Mouse (Mus musculus): ENCODE measurements around the gene Cd37.
A peak's percentile ranks its signal among the peaks of the same experiment; 100 is the strongest.
"Not testable (repeated sequence)": the region's sequence is repeated elsewhere in the genome, so short reads cannot be mapped to it uniquely, and the experiment has no call there.

Cd37 gene

DNA sequence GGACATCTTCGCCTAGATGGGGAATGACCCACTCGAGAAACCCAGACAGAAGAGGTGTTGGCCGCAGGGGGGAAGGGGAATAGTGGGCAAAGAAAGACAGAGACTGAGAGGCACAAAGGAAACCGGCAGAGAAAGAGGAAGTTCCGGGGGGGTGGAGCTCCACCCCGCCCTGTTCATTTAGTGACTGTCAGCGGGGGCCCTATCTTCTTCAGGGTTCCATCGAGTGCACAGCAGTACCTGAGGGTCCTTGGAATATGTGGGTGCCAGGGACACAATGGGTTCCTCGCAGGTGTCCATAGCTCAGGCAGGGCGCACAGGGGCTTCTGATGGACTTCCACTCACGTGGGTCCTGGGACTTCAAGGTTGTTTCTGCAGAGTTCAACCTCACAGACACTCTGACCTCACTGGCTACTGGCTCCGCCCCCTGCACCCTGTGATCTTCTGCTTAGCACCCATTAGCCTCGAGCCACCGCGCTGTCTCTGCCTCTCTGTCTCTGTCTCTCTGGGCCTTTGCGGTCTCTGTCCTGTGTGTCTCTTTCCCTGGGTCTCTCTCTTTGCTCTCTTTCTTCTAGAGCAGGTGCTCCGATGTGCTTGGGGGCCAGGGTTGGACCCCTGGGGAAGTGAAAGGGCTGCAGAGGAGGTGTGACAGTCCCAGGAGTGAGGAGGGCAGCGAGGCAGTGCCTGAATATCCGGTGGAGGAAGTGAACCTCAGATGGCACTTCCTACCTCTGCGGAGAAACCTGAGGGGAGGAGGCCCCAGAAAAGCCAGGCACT is at the start of gene Cd37:
Gene Cd37, minus strand, starts transcription at position 393 of the 774 bp plus-strand sequence.
- no peak for DNase-seq

DNA sequence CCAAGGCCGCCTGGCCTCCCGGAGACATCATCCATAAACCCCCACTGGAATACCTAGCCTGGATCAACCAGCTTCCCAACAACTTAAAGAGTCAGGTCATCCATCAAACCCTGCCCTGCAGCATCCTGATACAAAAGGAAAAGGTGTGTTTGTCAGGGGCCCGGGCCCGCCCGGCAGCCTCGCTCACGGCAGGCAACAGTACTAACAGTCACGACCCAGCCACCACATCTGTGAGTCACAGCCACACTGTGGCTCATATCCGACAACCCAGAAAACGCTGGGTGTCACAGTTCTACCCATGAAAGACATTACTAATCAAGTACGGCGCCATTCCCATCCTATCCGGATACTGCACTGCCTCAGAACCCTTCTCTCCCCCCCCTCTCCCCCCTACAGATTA is 47.6 kb upstream of the Cd37 start:
- DNase-seq = no peak

DNA sequence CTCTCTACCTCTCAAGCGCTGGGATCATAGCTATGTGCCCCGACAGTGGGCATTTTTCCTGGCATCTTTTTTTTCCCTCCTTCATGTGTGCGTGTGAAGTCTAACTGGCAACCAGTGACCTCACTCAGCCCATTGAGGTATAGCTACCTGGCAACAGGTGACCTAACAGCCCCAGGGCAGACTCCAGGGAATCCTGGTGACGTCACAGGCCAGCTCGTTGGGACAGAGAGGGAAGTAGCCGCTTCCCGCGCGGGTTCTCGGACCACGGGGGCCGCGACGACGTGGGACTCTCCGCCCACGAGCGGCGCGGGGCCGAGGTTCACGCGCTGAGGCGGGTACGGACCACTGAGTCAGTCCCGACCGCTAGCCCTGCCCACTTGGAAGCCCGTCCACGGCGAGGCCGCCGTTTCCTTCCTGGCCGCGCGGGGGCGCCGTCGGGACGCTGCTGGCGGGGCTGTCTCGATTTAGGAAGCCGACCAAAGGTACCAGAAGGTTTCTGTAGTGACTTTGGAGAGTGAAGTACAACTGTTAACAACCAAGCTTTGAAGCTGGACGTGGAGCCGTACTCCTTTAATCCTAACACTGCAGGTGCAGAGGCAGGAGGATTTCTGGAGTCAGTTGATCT is 38.3 kb upstream of the Cd37 start, which contains the start of gene Slc6a21:
Gene Slc6a21, plus strand, starts transcription at position 378 of the 625 bp plus-strand sequence.
- peak; percentile 57 for DNase-seq

DNA sequence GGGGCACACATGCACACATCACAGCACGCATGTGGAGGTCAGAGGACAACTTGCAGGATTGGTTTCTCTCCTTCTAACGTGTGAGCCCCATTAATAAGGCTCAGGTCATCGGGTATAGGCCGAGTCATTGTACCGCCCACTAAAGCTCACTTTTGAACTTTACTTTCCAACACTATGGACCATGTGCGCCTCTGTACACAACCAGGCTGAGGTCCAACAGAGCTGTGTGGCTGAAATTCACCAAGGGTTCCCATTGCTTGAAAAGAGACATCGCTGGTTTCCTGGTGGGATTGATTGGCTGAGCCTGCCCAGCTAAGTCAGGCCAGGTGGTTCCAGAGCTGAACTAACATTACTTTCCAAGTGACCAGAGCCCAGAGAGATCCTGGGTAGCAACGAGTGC is 34.8 kb upstream of the Cd37 start:
- DNase-seq = no peak

DNA sequence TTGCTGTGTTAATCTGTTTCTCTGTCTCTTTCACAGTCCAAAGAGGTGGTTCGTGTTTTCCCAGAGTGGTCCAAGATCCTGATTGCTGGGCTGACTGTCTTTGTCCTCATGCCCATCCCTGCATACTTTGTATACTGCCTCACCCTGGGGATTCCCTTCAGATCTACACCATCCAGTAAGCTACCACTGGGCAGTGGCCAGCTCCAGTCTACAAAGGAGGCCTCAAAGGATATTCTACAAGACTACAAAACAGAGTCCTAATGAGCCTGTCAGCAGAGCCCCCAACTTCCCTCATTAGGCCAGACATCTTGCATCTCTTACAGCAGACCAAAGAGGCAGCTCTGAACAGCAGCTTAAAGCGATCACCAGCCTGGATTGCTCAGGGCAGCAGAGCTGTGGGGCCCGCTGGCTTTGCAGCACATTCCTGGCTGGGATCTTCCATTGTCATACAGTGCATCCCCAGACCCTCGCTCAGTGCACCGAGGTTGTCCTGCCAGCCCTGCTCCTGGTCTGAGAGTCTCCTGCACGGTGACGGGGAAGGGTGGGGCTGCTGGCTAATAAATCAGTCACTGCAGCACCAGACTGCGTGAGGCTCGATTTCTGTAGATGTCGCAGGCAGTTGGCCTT is 34.0 kb upstream of the Cd37 start:
- no peak for DNase-seq

DNA sequence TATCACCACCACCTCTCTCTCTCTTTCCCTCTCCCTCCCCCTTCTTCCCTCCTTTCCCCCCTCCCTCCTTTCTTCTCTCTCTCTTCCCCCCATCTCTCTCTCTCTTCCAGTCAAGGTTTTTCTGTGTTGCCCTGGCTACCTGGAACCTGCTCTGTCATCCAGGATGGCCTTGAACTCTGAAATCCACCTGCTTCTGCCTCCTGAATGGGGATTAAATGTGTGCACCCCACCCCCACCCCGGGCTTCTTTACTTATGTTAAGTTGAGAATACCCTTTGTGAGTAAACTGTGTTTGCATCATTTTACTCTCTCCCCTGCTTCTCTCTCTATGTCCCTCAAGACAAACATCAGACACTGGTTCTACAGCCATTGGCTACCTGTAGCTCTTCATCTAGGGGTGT is 26.6 kb upstream of the Cd37 start:
- no peak for DNase-seq

DNA sequence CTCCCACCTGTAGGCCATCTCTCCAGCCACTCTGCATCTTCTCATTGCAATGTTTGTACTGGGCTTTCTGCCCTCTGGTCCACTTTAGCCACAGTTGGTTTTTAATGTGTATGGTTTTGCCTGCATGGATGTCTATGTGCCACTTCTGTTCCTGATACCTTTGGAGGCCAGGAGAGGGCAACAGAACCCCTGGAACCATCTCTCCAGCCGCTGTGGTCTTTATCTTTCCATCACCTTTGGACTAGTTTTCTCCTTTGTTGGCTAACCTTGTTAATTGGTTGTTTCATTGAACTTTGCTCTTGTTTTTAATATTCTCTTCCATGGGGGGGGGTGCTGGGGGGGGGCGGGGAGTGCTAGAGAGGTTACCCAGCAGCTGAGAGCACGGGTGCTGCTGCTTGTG is 25.4 kb upstream of the Cd37 start:
- no peak for DNase-seq

DNA sequence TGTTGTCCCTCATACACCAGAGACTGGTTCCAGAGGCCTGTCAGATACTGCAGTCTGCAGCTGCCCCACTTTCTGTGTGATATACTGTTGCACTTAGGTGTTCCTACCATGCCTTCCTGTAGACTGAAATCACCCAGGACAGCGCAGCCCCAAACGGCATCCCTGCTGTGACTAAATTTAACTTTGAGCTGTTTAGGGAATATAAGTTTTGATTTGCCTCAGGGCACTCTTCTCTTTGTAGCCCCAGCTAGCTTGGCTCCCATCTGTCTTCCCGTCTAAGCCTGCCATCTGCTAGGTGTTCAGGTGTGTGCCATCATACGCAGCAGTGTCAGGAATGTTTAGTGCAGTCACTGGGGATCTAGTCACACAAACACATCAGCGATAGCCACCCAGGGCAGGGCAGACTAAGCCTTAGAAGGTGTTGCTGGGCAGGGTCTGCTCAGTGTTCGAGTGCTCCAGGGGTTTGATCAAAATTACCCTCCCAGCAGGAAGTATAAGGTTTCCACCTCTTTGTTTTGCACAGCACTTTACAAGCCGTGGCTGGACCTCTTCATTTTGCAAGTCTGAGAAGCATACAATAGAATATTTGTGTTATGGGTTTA is 24.2 kb upstream of the Cd37 start:
- no peak for DNase-seq

DNA sequence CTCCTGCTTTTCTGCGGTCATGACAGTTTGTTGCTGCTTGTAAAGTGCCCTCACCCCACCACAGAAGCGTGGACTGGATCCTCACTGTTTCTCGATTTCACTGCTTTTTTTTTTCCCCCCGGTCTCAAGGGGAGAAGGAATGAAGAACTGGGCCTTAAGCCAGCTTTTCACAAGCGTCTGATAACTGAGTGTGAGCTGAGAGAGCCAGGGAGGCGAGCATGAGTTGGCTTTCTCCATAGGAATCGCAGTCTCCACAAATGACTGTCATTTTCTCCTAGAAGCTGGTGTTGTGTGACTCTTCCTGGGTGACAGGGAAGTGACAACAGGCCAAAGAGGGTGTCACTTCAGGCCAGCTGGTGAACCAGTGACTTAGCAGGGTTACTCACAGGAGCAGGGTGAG is 23.4 kb upstream of the Cd37 start:
- DNase-seq = no peak

DNA sequence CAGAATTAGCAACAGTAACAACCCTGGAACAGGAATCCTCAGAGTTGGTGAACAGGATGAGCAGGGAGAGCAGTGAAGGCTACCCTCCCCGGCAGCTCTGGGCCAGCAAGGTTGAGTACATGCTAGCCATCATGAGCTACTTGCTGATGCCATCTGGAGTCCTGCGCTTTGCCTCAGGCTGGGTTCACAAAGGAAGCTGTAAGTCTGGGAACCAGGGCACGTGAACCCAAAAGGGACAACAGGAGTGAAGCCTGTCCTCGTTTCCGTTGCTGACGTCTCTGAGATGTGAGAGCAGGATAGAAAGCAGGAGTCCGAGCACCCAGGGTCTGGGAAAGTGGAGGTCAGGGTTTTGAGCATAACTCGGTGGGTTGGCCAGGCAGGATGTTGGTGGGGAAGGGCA is 20.4 kb upstream of the Cd37 start:
- no peak for DNase-seq

DNA sequence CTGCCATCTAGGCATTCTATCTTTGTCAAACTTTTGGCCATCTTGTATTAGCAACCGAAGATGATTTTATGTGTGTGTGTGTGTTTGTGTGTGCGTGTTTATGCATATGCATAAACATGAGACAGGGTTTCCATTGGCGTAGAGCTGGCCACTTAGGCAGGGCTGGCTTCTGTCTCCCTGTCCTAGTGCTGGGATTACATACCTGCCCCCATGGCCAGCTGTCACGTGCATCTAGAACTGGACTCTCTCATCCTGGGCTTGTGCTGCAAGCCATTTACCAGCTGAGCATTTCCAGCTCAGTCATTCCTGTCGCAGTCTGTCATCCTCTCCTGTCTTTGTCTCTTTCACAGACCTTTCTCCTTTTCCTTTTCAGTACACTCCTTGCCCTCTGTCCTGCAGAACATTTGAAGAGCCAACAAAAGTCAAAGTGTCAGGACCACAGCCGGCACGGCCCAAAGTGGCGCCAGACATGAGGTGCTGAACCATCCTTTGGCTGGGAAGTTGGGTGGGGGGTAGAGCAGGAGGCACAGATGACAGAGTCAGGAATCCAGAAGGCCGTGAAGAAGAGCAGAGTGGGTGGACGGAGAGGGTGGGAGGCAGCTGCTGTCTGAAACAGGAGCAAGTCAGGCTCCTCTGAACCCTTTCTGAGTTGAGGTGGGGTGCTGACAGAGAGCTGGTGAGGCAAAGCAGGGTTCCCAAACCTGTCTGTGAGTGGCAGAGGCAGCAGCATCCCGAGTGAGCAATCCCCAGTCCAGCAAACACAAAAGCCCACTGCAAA is 18.3 kb upstream of the Cd37 start:
- DNase-seq = no peak

DNA sequence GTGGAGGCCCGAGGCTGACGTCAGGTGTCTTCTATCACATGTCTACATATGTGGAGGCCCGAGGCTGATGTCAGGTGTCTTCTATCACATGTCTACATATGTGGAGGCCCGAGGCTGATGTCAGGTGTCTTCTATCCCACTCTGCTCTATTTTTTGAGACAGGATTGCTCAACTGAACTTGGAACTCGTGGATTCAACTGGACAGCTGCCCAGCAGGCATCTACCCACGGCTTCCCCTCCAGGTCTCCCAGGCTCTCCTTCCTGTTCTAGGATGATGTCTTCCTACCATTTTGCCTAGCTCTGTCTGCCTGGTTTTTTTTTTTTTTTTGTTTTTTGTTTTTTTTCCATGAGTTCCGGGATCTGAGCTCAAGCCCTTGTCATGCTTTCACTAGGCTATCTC is 16.9 kb upstream of the Cd37 start:
- DNase-seq = not testable (repeated sequence)

DNA sequence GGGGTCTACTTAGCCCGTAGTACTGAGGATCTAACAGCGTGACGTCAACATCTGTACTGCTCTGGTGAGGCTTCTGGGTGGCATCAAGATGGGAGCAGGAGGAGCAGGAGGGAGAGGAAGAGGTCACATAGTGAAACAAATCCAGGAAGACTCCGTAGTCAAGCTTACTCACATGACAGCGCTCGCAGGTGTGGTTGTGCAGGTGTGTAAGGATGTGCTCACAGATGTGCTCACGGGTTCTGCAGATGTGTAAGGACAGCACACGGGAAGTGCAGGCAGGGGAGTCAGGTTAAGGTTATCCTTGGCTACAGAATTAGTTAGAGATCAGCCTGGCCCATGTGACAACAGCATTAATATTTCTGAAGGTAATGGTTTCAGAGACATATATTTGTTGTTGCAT is 14.9 kb upstream of the Cd37 start:
- DNase-seq = no peak

DNA sequence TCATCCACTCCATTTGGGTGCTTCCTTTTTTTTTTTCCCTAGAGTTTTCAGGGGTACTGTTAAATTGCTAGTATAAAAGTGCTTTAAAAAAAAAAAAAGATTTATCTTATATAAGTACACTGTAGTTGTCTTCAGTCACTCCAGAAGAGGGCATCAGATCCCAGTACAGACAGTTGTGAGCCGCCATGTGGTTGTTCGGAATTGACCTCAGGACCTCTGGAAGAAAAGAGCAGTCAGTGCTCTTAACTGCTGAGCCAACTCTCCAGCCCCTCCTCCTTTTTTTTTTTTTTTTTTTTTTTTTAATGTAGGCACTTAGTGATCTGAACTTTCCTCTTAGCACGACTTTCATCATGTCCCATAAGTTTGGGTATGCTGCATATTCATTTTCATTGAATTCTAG is 8.8 kb upstream of the Cd37 start:
- no peak for DNase-seq

DNA sequence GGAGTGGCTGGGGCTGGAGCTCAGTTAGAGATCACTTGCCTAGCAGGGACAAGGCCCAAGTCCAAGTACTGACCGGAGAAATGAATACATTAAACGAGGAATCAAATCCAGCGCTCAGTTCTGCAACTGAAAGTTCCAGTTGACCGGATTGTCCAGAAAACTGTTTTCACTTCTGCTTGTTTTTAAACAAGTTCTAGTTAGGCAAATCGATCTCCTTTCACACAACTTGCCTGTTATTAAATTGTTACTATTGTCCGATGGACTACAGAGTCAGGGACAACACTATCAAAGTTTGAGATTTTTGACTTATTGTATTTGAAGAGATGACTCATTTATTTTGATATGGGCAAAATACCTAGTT is 2.5 kb upstream of the Cd37 start:
- DNase-seq = no peak

DNA sequence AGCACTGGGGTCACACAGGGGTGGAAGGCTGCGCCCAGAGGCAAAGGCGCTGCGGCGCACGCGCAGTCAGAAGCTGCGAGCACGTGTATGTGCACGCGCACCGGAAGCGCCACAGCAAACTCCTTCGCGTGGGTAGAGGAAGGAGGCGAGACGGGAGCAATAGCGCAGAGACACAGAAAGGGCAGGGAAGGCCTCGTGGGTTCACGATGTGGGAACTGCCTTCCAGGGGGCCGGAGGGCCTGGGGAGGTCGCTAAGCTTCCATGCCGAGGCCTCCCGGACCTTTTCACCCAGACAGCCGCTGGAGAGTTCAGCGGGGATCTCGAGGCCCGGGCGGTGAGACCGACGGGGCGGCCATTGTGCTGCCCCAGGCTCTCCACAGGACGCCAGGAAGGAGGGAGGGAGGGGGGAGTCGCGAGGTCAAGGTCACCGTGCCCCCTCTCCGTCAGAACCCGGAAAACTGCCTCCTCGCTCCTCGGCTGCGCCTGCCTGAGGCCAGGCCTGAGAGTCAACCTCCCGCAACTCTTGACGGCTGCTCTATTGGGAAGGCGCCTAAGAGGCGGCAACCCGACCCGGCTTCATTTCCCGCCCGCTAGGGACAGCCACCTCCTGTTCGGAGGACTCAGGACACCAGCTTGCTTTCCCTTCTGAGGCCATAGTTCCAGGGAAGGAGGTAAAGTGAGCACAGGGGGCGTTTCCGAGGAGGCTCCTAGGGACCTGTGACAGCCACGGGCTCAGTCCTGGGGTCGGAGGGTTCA is 1.9 kb upstream of the Cd37 start, which contains the start of gene Slc6a16:
Gene Slc6a16, plus strand, starts transcription at position 453 of the 756 bp plus-strand sequence.
- no peak for DNase-seq

DNA sequence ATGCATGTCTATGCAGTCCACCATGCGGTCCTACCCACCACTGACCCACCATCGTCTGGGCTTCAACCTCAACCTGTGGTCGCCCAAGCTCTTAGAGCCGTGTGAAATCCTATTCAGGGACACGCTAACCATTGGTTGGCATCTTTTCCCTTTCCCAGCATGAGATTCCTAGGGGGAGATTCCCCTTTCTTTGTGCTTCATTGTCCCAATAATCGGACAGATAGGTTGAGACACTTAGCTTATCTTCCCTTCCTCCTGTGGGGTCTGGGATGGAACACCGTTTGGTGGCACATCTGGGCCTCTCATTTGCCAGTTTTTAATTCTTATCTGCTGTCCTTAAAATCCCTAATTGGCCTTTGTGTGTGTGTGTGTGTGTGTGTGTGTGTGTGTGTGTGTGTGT is 1.2 kb upstream of the Cd37 start:
- no peak for DNase-seq

DNA sequence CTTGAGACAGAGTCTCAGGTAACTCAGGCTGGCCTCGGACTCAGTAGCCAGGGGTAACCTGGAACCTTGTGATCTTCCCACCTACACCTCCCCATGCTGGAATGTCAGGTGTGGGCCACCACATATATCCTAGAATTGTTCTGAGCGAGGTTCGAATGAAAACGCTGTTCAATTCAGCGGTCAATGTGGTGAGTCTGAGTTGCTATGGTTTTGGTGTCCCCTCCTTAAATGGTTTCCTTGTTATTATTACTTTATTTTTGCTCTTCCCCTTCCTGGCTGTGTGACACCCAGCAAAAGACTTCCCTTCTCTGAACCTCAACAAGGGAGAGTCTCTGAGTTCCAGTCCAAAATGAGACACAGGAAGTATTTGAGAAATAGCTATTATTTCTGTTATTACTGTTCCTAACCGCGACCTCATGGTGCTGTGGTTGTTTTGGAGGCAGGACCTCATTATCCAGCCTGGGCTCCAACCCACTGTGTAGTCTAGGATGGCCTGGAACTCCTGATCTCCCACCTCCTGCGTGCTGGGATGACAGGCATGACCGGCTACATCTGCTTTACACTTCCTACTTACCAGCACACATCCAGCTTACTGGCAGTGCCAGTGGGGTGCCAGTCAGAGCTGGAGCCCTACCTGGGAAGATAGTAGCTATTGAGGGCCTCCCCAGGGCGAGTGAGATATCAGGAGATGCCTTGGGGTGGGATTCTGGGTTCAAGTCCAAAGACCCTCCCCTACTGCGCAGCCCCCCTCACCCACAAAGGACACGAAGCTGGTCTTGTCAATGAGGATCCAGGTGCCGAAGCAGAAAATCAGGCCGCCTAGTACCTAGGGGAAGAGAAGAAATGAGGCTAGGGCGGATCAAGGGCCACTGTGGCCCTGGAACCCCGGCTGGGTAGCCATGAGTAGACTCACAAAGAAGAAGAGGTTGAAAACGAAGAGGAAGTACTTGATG is 892 bp downstream of the Cd37 start:
- no peak for DNase-seq

DNA sequence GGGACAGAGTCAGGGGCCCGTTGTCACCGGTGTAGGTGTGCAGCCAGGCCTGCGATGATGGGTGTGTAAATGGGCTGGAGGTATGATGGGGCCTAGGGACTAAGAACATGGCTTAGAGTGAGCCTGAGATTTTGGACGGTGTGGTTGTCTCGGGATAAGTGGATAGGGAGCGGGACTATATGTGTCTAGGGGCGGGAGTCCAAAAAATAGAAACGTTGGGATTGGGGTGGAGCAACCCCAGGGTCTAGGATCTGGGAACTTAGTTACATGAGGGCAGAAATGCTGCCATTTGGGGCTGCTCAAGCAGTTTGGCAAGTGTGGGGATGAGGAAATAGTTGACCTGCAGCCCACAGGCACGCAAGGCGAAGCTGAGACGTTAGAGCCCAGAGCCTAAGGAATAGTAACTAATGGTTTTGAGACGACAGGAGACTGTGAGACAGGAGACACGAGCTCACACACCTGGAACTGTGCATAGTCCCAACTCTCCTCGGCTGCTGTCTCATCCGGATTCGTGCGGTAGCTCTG is 3.2 kb downstream of the Cd37 start:
- DNase-seq = no peak

DNA sequence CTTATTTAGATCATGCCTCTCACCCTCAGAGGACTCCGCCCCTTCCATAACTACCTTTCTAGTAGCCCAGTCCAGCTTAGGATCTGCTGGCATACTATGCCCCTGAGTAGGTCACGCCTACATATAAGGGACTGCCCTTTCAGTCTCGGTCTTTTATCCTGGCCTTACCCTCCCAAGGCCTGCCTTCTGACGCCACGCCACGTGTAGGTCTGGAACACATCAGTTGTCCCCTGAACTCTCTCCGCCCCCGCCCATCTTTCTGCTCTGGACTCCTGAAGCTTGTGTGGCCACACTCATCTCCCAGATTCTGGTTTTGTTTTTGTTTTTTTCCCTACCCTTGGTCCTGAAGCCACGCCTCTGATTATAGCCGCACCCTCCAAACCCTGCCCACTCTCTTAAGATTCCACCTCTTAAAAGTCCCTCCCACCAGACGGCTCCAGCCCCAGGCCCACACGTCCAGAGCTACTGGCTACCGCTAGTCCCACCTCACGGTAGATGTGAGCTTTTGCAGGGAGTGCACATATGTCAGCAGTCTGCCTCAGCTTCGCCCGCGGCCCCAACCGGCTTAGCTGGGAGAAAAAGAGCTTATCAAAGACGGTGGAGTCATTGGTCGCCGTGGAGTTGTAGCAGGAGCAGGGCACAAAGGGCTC is 3.9 kb downstream of the Cd37 start:
- no peak for DNase-seq

Data from cerebellum, adult 11-12 months (tissue).